ENCODE assay signal across 8 mouse cellular contexts in genomic region chr14:24232641-24233633, GRCm38 (mm10). TPM values are rescaled to one million over a fixed set of nuclear protein-coding genes. Genes with fewer than 3 reads are reported as not detected.
DNase-seq lines count a peak whose midpoint lies in the region; ATAC-seq lines count a peak whose summit lies in the region.

No protein-coding gene starts in this region.

- H3K4me3 ChIP-seq in heart, embryonic 13.5 days, result no peak overlapping the region
- no peak overlapping the region for H3K4me3 ChIP-seq in liver, embryonic 12.5 days

- H3K27ac ChIP-seq in heart, embryonic 13.5 days (replicated peaks), result peak overlapping the region; percentile 62
- peak overlapping the region; percentile 88 for H3K27ac ChIP-seq in liver, embryonic 12.5 days

- H3K4me1 ChIP-seq in heart, embryonic 13.5 days, result peaks cover 68% of the 10 kb centered on the region
- peaks cover 65% of the 10 kb centered on the region for H3K4me1 ChIP-seq in liver, embryonic 12.5 days

- no peak overlapping the region for H3K9ac ChIP-seq in heart, embryonic 13.5 days
- H3K9ac ChIP-seq in liver, embryonic 12.5 days, result peak overlapping the region; percentile 23

- H3K4me2 ChIP-seq in heart, embryonic 13.5 days, result no peak overlapping the region
- H3K4me2 ChIP-seq in liver, embryonic 12.5 days, result peak overlapping the region; percentile 53

- WGBS in heart, embryonic 13.5 days, result 43% methylated on average over 11 of the region's 12 CpGs
- 44% methylated on average over 11 of the region's 12 CpGs for WGBS in liver, embryonic 12.5 days (ENCODE audit: insufficient replicate concordance)

- H3K9me3 ChIP-seq in heart, embryonic 13.5 days, result no peaks in the 10 kb centered on the region
- no peaks in the 10 kb centered on the region for H3K9me3 ChIP-seq in liver, embryonic 12.5 days (replicated peaks)

- peak; percentile 45; the same call in 1 of the 2 replicates for ATAC-seq in heart, embryonic 13.5 days (ENCODE audit: extremely low read depth, insufficient number of reproducible peaks, low FRiP score, low TSS enrichment)
- ATAC-seq in liver, embryonic 12.5 days, result peak; percentile 80

- H3K27me3 ChIP-seq in heart, embryonic 13.5 days (replicated peaks), result no peaks in the 10 kb centered on the region
- 0 out of 2 replicates have a peak, but pooled peaks cover 1% of the 10 kb centered on the region for H3K27me3 ChIP-seq in liver, embryonic 12.5 days (replicated peaks)

- DNase-seq in embryo, embryonic 10 days (ENCODE audit: low spot score), result peak; percentile 45
- no peak for DNase-seq in embryo, embryonic 9.5 days (ENCODE audit: extremely low spot score)
- DNase-seq in retina, postnatal 1 day, result peak; percentile 77
- no peak for DNase-seq in retina, embryonic 14.5 days (ENCODE audit: low spot score)
- DNase-seq in thymus, postnatal 36 days, result no peak
- no peak for DNase-seq in thymus, postnatal 4 days

- no peaks in the 10 kb centered on the region for H3K36me3 ChIP-seq in heart, embryonic 13.5 days
- no peaks in the 10 kb centered on the region for H3K36me3 ChIP-seq in liver, embryonic 12.5 days

RNA-seq across cellular contexts. Expression of gene Dlg5, which starts 12.8 kb away (rescaled TPM):
- polyA plus RNA-seq in heart, embryonic 13.5 days (2015; fragmentation: Nextera tagmentation; extraction: Ambion mirVana), result 8.6 and 10.4 TPM in 2 replicates
- 2.2 and 3.2 TPM in 2 replicates for polyA plus RNA-seq in liver, embryonic 12.5 days (2016; fragmentation: Nextera tagmentation; extraction: Ambion mirVana)

Comparison
In these comparisons a context has a peak if more than half of its experiments do, and no peak if none do; other contexts are left out.
1. DNase-seq: peak in embryo, embryonic 10 days (single experiment) and retina, postnatal 1 day (single experiment); none in embryo, embryonic 9.5 days (single experiment), retina, embryonic 14.5 days (single experiment), thymus, postnatal 36 days (0 of 2) and thymus, postnatal 4 days (single experiment).